Mouse (Mus musculus) lung, adult 18-20 months (tissue): ENCODE data around the gene Gad1.

Experiments used
- DNase-seq, 2 experiments: peaks; one replicate each; pipeline ENCODE4 v3.0.0; 2022; ENCODE audit warnings: mixed read lengths in 2 of 2

Gene Gad1

DNA sequence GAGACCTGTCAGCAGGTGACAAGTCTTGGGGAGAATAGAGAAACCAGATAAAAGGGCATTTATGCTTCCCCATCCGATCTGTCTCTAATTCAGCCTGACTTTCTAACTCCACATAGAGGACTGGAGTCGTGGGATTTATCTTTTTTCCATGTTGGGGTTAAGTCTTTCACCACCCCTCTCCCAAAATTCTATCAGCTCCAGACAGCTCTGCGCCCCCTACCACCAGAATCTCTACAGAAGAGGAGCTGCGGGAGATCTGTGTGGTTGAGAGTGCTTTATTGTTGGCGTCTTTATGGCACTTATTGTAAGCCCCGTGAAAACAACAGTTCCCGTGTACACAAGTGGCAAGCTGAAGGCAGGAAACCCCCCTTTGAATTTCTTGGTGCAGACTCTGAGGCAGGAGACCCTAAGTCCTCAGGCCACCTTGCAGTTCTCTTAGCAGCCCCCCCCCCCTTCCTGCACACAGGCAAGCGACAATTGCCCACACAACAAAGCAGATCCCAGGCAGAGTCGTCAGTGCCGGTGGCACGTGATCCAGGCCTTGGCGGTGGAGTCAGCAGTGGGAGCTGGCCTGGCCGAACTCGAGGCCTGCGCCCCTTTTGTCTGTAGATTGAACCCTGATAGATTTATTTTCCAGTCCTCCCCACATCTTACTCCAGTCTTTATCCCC lies 11.9 kb downstream of the Gad1 start:
- DNase-seq, result no peak

DNA sequence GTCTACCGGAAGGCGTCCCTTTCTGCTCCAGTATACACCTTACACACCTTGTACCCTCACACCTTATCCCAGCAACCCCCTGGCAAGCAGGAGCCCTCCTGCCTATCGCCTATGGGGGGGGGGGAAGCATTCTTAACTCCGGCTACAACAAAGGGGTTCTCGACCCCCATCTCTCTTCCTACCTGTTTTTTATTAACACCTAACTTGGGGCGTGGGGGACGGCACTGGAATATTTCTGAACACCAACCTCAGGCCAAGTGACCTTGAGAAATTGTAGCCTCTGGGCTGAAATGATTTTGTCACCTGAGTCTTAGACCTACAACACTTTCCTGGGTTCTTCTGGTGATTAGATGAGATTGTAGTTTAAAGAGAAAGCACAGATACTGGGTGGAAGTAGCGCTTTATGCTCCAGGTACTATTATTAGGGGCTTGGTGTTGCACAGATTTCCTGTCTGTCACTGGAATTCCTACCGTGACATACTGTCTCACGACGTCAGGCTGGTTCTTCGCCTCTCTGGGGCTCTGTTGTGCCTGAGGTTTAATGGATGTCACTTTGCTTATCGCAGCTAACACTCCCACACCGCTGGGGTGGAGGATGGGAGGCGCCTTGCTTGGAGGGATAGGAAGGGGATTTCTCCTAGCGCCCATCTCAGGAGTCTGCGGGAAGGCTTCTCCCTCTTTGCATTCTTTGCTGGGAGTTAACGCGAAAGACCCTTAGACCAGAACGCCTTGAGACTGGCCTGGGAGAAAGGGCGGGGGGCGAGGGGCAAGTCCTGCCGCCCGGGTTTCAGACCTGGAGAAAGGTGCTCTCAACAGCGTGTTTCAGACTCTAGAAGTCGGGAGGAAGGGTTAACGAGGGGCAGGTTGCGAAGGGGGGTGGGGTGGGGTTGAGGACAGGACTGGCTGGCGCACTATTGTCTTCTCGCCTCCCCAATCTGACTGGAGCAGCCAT lies 13.1 kb downstream of the Gad1 start:
- DNase-seq, result no peak

GRCm38 (mm10) chr2:70566603-70566981 lies 13.7 kb downstream of the Gad1 start:
- DNase-seq, result no peak

DNA sequence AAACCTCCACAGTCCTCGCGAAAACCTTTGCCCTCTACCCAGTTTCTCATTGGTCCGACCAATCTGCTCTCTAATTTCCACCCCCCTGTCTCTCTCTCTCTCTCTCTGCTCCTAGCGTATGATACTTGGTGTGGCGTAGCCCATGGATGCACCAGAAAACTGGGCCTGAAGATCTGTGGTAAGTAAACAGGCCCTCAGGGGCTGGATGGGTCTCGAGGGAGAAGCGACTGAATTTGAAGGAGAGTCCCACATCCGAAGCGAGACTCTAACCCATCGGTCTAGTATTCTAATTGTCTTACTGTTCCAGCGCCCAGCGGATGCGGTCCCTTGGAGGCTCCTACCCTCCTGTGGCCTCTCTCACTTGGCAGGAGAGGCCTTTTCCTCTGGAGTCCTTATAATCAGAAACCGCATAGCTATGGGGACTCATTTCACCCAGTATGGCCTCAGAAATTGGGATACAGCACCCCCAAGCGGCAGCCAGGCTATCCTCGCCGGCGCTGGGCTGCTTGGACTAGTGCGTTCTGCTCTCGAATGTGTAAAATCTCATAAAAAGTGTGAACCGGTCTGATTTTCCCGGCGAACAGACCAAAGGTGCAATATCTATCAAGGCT lies 14.3 kb downstream of the Gad1 start:
- DNase-seq, result peak in 1 of 2 experiments; percentile 6

- no peak for DNase-seq
These were observed 14.8 kb downstream of the Gad1 start for GRCm38 (mm10) chr2:70567682-70568077.

DNA sequence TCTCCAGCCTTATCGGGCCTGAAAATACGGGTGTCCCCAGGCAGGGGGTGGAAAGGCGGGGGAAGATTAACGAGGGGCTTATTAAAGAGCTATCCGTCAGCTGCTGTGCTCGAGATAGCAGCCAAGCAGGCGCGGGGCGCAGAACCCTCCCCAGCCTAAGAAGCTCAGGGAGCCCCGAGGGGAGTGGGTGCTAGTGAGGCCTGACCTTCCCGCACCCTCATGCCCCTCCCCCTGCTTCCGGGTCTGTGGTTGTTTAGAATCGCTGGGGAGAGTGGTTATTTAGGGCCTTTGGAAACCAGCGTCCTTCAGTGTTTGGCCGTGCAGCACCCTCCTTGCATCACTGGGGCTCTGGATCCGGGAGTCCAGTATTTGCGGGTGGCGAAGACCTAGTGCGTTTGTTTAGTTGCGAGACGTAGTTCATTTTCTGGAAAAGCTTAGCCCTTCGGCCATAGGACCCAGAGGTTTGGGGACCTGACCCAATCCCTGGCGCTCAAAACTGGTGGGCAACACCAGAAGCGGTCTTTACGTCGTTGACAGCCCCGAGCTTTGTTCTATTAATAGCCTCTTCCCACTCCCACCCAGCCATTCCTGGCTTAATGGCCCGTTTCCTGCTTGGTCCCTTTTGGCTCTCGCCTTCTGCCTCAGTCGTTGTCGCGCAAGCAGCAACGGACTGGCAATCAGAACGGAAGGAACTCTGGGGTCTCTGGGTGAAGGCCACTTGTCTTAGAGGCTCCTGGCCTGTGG lies 15.5 kb downstream of the Gad1 start:
- no peak for DNase-seq

DNA sequence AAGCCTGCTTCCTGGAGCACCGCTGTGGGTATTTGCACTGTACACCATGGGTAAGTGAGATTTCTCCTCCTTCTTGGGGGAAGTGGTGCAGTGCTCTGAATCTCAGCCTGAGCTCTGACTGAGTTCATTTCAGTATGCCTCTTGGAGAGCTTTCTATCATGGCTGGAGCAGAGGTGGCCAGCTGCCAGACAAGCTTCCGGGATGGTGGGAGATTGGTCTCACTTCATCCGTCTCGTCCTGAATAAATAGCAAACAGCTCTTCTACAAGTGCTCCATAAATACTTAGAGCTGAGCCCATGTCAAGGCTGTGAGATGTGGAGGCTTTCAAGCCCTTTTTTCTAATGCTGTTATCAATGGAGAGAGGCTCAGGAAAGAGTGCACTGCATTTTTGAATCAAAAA lies 18.8 kb downstream of the Gad1 start:
- no peak for DNase-seq

DNA sequence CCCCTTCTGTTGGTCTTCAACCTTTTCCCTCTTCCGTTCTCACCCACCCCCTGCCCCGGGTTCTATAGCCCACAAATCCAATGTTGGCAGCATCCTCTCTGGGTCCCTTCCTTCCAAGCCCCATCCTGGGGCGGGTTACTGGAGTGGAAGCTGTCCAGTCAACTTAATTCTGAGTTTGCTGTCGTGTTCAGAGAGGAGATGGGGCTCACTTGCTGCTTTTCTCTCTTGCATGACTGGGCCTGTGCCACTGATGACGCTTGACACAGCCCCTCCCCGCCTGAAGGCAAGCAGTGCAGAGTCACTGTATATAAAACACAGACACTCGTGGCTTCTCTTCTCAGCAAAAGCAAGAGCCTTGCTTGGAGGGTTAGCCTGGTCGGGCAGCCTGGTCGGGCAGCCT lies 19.4 kb downstream of the Gad1 start:
- no peak for DNase-seq

- DNase-seq, result no peak
These were observed 20.8 kb downstream of the Gad1 start for GRCm38 (mm10) chr2:70573544-70574210.

DNA sequence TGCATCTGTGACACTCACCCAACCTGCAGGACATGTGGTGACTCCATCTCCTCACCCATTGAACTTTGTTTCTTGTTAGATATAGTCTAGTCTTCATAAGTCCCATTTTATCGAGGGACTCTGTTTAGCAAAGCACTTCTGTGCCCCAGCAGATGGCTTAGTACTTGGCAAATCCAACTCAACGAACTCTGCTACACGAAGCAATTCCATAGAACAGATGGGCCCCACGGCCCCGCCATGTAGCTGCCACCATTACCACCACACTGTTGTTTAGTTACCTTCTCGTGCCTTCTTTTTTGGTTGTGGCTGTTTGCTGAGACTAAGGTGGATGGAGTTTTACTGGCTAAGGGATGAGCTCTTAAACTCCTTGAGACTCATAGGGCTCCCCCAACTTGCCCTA lies 35.3 kb downstream of the Gad1 start:
- DNase-seq, result no peak

GRCm38 (mm10) chr2:70592432-70592831 lies 39.6 kb downstream of the Gad1 start:
- no peak for DNase-seq

DNA sequence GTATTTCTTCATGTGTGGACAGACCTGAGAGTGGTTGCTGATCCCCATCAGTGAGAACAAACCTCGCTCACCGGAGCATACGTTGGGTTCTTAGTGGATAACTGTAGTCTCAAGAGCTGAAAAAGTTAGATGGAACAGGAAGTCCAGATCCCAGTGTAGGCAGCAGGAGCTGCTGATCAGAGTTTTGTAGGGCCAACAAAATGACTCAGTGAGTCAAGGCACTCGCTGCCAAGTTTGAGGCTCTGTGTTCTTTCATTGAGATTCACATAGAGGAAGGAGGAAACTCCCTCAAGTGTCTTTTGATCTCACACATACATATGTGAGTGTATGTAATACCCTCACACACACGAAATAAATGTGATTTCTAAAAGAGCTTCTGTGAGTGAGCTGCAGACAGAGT lies 40.8 kb downstream of the Gad1 start:
- DNase-seq, result no peak

- DNase-seq, result no peak
These were observed 43.0 kb downstream of the Gad1 start for GRCm38 (mm10) chr2:70595896-70596295.

- no peak for DNase-seq
These were observed 56.9 kb downstream of the Gad1 start for GRCm38 (mm10) chr2:70609769-70610168.

- DNase-seq, result peak in 1 of 2 experiments; percentile 15
These were observed 62.0 kb downstream of the Gad1 start for GRCm38 (mm10) chr2:70614745-70615351.

- no peak for DNase-seq
These were observed 63.2 kb downstream of the Gad1 start for GRCm38 (mm10) chr2:70616076-70616475.

DNA sequence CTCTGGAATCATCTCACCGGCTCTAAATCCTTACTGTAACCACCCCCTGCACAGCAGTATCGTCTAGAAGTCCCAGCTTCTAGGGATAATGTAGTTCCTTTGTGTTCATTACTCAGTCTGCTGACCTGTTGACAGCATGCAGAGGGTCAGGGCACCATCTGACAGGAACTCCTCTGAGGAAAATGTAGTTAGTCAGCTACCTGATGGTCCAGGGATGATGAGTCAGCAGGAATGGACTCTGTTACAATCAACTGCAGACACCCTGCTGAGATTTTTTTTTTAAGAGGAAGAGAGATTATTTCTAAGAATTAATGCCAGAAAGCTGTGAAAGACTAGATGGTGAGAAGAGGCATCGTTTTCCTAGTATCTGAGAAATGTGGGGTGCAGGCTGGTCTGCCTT lies 63.7 kb downstream of the Gad1 start:
- DNase-seq, result no peak

DNA sequence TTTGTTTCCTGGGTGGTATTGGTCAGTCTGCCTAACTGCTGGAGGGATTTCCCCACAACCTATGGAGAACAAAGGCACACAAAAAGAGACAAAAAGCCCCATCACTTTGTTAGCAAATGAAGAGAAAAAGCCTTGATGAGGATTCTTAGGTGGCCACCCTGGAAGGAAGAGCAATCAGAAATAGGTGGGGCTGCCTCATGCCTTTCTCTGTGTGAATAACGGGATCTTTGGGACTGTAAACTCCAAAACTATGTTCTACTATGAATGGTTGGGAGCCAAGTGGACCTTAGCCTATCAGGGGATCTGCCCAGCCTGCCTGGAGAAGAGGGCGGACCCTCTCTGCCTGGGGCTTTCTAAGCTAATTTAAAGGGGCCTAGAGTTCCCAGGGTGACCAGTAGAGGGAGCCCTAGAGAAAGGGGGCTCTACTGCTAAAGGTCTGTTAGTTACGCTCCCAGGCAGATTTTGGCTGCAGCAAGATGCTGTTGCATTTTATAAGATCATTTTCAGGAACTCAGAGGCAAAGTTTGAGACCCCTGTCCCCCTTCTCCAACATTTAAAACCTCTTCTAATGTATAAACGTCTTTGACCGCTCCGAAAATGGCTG lies 66.5 kb downstream of the Gad1 start:
- DNase-seq, result no peak

- no peak for DNase-seq
These were observed 67.4 kb downstream of the Gad1 start for GRCm38 (mm10) chr2:70620225-70620624.

DNA sequence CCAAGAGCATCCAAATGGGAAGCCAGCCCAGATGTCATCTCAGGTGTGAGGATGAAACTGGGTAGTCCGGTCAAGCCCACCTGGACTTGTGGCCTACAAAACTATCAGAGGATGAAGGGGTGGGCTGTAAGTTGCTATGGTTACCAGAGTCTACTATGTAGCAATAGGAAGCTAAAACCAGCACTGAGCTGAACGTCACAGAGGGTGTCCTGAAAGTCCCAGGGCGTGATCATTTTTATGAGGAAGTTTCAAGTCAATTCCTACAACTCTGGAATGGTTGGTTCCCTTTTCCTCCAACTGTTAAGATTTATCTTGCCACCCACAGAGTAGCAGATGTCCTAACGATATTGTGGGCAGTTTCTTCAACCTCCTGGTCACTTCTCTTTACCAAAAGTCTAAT lies 69.4 kb downstream of the Gad1 start:
- no peak for DNase-seq

DNA sequence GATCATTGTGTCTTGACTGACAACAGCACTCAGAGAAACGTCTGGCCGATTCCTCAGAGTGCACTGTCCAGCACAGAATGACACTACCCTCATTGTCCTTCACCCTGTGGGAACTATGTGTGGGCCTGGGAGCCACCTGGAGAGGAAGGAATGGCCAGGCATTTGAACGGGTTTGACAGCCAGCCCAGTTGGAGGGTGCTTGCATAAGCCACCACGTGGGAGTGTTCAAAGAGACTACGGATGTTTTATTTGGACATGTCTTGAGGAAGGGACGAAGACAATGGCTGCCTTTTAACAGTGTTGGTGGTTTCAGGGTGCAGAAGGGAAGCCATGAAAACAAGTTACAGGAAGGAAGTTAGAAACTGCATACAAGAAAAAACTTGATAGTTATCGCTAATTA lies 72.9 kb downstream of the Gad1 start:
- DNase-seq, result no peak

- no peak for DNase-seq
These were observed 75.5 kb downstream of the Gad1 start for GRCm38 (mm10) chr2:70628397-70628796.
